Mouse (Mus musculus) monocyte, adult 2 months (primary cell): ENCODE results near the gene Zfp985.
"Not testable (repeated sequence)": the region's sequence is repeated elsewhere in the genome, so short reads cannot be mapped to it uniquely, and the experiment has no call there.

Experiments used
- DNase-seq, 2 experiments: peaks; one replicate each; pipeline ENCODE4 v3.0.0; 2022; ENCODE audit warnings: low spot score in 2 of 2, low read depth in 1 of 2

The Zfp985 gene

GRCm38 (mm10) chr4:147603806-147604205 lies 50.7 kb downstream of the Zfp985 start:
- DNase-seq, result no peak

- DNase-seq, result no peak
Measured at GRCm38 (mm10) chr4:147605521-147605920, 52.4 kb downstream of the Zfp985 start.

GRCm38 (mm10) chr4:147606511-147606910 lies 53.4 kb downstream of the Zfp985 start:
- not testable (repeated sequence) for DNase-seq

GRCm38 (mm10) chr4:147633818-147634262 lies 80.8 kb downstream of the Zfp985 start:
- not testable (repeated sequence) for DNase-seq
